Mouse (Mus musculus): Measurements from ENCODE around the gene Arhgap10.

DNA sequence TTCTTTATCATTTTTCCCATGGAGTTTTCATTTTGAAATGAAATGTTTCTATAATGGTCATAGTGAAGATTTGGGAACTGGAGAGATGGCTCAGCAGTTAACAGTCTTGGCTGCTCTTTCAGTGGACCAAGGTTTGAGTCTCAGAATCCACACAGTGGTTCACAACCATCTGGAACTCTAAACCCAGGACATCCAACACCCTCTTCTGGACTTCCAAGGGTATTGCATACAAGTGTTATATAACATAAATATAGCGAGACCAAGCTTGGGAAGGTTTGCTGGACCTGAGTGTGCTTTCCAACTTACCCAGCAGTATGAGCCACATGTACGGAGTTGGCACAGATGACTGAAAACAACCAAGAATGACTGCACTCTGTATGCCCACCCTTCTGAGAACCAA, 7.2 kb upstream of the Arhgap10 start:
- TF ChIP-seq CTCF (IDR thresholded peaks at IDR 0.05; ENCODE audit: low read depth, low read length) (no peak), POLR2A (IDR thresholded peaks at IDR 0.05; ENCODE audit: borderline replicate concordance, low read depth, low read length) (no peak)
